Mouse (Mus musculus): ENCODE data around the gene Ran.

- no peak for TF ChIP-seq EP300 (IDR thresholded peaks at IDR 0.05; ENCODE audit: low read depth)
- TF ChIP-seq CTCF (IDR thresholded peaks at IDR 0.05; ENCODE audit: low read depth): no peak
Observed at GRCm38 (mm10) chr5:129073404-129073803, 53.5 kb downstream of the Ran start.

Measured in liver, postnatal 0 days (tissue).